Mouse (Mus musculus): ENCODE measurements around the gene Ckb.

Gene Ckb

DNA sequence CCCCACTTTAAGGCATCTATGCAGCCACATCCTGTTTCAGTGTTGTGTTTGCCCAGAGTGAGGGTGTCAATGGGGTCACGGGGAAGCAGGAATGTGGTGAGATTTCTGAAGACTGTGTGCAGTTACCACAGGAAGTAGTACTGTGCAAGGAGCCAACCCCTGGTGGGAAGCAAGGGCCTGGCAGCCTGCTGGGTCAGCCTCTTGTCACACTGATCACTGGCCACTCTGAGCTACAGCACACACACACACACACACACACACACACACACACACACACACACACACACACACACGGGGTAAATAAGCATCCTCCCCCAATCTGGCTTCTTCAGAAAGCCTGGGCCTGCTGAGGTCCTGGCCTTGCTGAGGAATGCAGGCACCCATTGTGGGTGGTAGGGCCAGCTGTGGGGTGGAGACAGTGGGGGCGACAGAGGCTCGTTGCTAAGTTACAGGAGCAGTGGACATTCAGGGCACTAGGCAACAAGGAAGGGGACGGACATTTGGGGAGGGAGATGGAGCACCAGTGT, 19.3 kb upstream of the Ckb start:
- DNase-seq = peak; percentile 46

- peak; percentile 40 for DNase-seq
Observed at GRCm38 (mm10) chr12:111689426-111689825, 17.3 kb upstream of the Ckb start.

DNA sequence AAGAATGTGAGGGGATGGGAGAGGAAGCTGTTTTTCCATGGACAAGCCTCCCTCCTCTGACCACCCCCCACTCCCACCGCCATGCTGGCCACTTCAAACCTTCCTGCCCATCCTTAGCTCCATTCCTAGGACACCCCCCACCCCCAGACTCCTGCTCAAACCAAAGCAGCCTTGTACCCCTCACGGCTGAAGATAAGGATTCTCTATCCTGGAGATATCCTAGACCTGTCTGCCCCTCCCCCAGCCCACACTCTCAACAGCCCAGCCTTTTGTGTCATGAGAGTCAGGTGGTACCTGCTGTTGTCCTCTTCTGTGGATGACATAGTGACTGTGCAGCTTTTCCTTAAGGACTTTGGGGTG, 15.9 kb upstream of the Ckb start:
- DNase-seq = no peak

- DNase-seq = peak; percentile 78
Observed at GRCm38 (mm10) chr12:111687350-111688068, 15.4 kb upstream of the Ckb start.

GRCm38 (mm10) chr12:111686390-111686789, 14.3 kb upstream of the Ckb start:
- no peak for DNase-seq

- no peak for DNase-seq
Observed at GRCm38 (mm10) chr12:111682806-111683205, 10.7 kb upstream of the Ckb start.

DNA sequence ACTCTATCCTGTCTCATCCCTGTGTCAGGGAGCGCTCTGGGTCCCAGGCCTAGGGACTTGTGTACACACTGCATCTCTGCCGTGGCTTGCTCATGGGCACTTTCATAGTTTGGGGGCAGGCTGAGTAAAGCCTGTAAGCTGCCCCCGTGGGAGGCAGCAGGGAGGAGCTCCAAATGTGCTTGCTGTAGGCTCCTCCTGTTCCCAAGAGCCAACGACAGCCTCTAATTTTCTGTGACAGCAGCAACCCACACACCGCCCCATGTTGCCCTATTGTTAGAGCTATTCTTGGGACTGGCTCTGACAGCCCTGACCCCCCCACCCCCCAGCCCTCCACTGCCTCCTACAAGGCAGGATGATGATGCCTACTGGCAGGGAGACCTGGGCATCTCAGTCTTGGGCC, 9.9 kb upstream of the Ckb start:
- no peak for DNase-seq

- peak; percentile 37 for DNase-seq
Observed at GRCm38 (mm10) chr12:111681305-111681704, 9.2 kb upstream of the Ckb start.

DNA sequence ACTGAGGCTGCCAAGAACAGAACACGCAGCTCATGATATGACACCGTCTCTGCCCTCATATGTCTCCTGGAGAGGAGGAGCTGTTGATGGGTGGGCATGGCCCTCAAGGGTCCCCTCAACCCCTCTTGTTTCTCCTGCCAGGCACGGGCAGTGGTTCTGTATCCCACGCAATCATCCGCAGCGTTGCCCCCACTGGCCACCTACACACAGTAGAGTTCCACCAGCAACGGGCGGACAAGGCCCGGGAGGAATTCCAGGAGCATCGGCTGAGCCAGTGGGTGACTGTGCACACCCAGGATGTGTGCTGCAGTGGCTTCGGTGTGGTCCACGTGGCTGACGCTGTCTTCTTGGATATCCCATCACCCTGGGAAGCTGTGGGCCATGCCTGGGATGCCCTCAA, 8.5 kb upstream of the Ckb start:
- DNase-seq = no peak

GRCm38 (mm10) chr12:111678997-111679396, 6.9 kb upstream of the Ckb start:
- no peak for DNase-seq

DNA sequence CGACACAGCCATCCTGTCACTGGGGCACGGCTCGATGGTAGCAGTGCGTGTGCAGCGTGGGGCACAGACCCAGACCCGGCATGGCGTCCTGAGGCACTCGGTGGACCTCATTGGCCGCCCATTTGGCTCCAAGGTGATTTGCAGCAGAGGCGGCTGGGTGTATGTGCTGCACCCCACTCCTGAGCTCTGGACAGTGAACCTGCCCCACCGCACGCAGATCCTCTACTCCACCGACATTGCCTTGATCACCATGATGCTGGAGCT, 6.5 kb upstream of the Ckb start:
- DNase-seq = no peak

GRCm38 (mm10) chr12:111677882-111678669, 5.9 kb upstream of the Ckb start, which contains the start of gene Trmt61a:
Gene Trmt61a, plus strand, starts transcription at chr12:111678105.
- peak; percentile 93 for DNase-seq

- no peak for DNase-seq
Observed at GRCm38 (mm10) chr12:111677421-111677820, 5.3 kb upstream of the Ckb start.

DNA sequence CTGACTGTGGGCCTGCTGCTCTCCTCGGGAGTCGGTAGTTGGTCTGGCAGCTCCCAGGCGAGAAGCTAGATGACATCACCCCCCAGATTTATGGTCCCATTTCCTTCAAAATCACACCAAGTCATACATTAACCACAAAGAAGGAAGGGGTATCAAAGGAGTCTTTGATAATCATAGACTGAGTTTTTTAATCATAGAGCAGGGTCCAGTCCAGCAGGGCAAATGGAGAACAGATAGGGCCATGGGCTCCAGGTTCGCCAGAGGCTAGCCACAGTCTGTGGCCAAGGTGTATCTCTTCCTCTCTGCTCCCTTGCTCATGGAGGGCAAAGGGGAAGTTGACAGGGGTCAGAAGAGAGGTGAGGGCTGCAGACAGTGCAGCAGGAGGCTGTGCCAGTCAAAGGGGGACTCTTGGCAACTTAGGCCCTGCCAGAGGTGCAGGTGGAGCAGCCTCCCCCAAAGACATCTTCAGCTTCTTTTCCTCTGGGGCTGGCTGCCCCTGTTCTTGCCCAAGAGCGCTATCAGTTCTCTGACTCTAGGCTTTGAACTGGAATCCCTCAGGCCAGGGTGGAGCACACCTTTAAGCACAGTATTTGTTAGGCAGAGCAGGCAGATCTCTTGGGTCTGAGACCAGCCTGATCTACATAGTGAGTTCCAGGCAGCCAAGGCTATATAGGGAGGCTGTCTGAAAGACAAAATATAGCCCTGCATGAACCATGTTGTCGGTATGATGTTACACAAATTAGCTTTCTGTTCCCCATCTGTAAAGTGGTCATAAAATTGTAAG, 3.9 kb upstream of the Ckb start:
- no peak for DNase-seq

DNA sequence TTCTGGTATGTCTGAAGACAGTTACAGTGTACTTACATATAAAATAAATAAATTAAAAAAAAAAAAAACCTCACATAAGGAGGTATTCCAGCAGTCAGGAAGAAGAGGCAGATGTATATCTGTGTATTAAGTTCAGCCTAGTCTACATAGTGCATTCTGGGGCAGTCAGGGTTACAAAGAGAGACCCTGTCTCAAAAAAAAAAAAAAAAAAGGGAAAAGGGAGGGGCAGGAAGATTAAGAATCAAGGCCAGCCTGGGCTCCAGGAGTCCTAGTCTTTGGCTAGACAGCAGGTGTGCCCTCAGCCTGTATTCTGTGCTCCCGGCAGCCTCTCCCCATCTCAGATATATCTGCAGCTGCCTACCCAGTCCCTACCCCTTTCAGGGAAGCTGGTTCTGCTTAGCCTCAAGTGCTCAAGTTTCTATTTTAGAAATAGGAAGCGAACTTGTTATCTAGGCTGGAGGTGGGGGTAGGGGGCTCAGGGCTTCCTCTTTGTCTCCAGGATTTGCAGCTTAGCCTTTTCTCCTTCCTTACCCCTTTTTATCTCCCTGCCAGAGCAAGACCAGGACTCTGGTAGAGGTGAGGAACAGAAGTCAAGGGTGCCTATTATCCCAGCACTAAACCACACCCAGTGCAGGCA, 2.8 kb upstream of the Ckb start:
- no peak for DNase-seq

DNA sequence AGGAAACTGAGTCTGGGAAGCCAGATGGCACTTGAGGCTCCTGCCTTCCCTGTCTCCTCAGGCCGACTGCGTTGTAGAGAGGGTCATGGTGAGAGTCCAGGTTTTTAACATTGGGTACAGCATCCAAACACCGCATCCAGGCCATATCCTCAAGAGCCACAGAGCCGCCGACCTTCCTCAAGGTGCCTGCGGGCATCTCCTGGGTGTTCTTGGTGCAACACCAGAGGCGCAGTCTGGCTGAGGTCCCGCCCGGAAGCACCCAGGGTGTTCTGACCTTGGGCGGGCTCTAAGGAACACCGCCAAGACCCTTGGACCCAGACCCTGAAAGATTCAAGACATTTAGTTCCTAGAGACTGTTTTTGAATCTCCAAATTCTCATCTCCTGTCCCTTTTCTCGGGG, 443 bp upstream of the Ckb start:
- no peak for DNase-seq

GRCm38 (mm10) chr12:111671431-111671902, 671 bp downstream of the Ckb start:
- peak; percentile 73 for DNase-seq

GRCm38 (mm10) chr12:111670976-111671375, 1.2 kb downstream of the Ckb start:
- no peak for DNase-seq

DNA sequence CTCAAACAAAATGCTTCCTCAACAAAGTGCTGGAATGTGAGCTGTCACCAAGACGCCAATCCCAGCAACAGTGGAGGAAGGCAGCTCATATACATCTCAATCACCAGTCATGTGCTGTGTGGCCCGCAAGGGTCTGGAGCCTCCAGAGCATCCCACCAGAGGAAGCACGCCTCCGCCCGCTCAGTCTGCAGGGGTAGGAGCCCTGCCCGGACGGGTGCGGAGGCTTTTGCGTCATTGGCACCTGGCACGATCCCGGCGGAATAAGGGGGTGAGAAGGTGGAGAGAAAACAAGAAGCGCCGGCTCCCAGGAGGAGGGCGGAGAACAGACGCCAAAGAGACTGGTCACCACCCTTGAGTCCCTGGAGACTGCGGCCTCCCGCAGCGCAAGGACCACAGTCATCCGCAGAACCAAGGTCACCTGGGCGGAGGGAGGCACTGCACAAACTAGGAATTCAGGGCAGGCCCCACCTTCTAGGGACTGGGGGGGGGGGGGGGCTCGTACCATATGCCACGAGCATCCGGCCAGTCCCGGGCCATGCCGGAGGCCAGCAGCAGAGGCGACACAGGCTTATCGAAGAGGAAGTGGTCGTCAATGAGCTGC, 1.7 kb downstream of the Ckb start:
- no peak for DNase-seq

- no peak for DNase-seq
Observed at GRCm38 (mm10) chr12:111669961-111670360, 2.2 kb downstream of the Ckb start.

DNA sequence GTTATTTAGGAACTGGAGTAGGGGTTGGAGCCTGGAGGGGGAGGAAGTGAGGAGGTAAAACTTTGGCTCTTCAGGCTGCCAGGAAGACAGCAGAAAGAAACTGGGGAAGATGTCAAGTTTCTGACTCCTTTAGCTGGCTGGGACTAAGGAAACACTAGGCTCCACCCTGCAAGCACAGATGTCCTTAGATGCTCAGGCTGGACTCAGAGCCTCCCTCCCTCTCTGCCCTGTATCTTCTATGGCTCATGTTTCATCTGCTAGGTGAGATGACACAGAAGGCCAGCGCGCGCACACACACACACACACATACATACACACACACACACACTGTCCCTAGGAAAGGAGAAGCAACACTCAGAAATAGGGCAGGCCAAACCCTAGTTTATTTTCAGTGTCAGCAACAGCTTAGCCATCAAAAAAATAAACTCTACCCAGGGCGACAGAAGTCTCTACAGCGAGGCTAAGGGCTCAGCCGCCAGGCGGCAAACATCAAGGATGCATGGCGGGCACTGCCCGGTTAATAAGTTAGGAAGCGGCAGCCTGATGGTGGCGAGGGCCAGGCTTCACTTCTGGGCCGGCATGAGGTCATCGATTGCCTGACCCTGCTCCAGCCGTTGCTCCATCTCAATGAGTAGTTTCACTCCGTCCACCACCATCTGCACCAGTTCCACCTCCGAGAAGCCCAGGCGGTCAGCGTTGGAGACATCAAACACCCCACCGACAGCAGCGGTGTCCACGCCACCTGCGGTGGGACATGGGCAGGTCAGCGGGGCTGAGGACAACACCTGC, 2.9 kb downstream of the Ckb start:
- DNase-seq = peak; percentile 30

GRCm38 (mm10) chr12:111668457-111668912, 3.7 kb downstream of the Ckb start:
- peak; percentile 99 for DNase-seq
